Mouse (Mus musculus) erythroblast, embryonic 14.5 days (primary cell): ENCODE measurements around the gene Nckipsd. TPM values are rescaled to one million over a fixed set of nuclear protein-coding genes. Genes with fewer than 3 reads are reported as not detected.
A peak's percentile ranks its signal among the peaks of the same experiment; 100 is the strongest.

Experiments used
- H3K27me3 ChIP-seq: 2 replicates; pipeline ENCODE4 v1.6.1; 2012; ENCODE audit warnings: inconsistent platforms; ENCODE audit not compliant: control insufficient read depth
- H3K36me3 ChIP-seq: 2 replicates; pipeline ENCODE4 v1.6.1; 2012; ENCODE audit warnings: mild to moderate bottlenecking, inconsistent platforms; ENCODE audit not compliant: control insufficient read depth
- H3K4me1 ChIP-seq: 2 replicates; pipeline ENCODE4 v1.6.1; 2012; ENCODE audit warnings: inconsistent platforms; ENCODE audit not compliant: control insufficient read depth
- H3K4me3 ChIP-seq: replicated peaks from 2 replicates; pipeline ENCODE3; 2012; ENCODE audit warnings: moderate library complexity, mild to moderate bottlenecking, inconsistent platforms
- H3K9me3 ChIP-seq: 2 replicates; pipeline ENCODE4 v1.6.1; 2012; ENCODE audit warnings: low read length, inconsistent platforms, mixed read lengths; ENCODE audit not compliant: control insufficient read depth
- GATA1 ChIP-seq: IDR thresholded peaks from 2 replicates; pipeline ENCODE4 v1.6.1; 2012; ENCODE audit warnings: low read length, inconsistent platforms, mixed read lengths
- TAL1 ChIP-seq: IDR thresholded peaks from 3 replicates; pipeline ENCODE4 v1.6.1; 2012; ENCODE audit warnings: low read length, inconsistent platforms, mixed read lengths
- polyA plus RNA-seq: library from polyadenylated mRNA; stranded (reverse); fragments of >175 nt; gene quantifications from 2 replicates; pipeline ENCODE4 v1.2.3, GENCODE M21; 2012

The Nckipsd gene
- 0.14 and 1.5 TPM in 2 replicates for polyA plus RNA-seq

- no peaks in the 10 kb centered on the region for H3K27me3 ChIP-seq
- peak within 1 kb of the TSS; percentile 80 for H3K4me3 ChIP-seq
- H3K9me3 ChIP-seq: no peaks in the 10 kb centered on the region
- TF ChIP-seq GATA1 (no peak), TAL1 (no peak)
- peaks cover 65% of the 10 kb centered on the region for H3K36me3 ChIP-seq
- H3K4me1 ChIP-seq: peaks cover 56% of the 10 kb centered on the region
These were observed at the start of gene Nckipsd for GRCm38 (mm10) chr9:108808163-108808665. Gene Nckipsd, plus strand, starts transcription at chr9:108808368.

DNA sequence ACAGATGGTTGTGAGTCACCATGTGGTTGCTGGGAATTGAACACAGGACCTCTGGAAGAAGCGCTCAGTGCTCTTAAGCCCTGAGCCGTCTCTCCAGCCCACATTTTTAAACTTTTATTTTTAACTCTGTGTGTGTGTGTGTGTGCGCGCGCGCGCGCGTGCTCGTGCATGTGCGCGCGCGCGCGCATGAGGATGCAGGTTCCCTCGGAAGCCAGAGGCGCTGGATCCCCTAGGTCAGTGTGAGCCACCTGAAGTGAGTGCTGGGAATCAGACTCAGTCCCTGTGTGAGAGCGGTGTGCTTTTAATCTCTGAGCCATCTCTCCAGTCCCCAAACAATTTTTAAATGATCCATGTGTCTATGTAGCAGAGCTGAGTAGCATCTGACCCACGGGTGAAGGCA lies 49.0 kb upstream of the Nckipsd start:
- H3K4me3 ChIP-seq: no peak overlapping the region
- no peaks in the 10 kb centered on the region for H3K4me1 ChIP-seq
- peaks cover 2% of the 10 kb centered on the region; the same call in 1 of the 2 replicates for H3K27me3 ChIP-seq
- TF ChIP-seq TAL1: no peak
- no peak for TF ChIP-seq GATA1
- H3K36me3 ChIP-seq: no peaks in the 10 kb centered on the region
- H3K9me3 ChIP-seq: peaks cover 3% of the 10 kb centered on the region; the same call in 1 of the 2 replicates

DNA sequence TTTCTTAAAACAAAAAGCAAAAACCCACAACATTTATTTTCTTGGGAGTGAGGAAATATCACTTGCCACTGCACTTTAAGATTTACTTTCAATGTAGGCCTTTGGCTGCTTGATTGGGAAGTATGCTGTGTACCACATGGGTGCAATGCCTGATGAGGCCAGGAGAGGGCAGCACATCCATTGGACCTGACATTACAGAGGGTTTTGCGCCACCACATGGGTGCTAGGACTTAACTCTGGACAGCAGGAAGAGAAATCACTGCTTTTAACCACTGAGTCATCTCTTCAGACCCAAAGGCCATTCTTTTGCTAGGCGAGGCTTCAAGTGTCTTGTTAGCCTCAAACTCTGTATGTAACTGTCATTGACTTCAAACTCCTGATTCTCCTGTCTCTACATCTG lies 48.4 kb upstream of the Nckipsd start:
- Histone ChIP-seq H3K4me3 (no peak overlapping the region), H3K36me3 (no peaks in the 10 kb centered on the region), H3K9me3 (peaks cover 3% of the 10 kb centered on the region; the same call in 1 of the 2 replicates), H3K27me3 (no peaks in the 10 kb centered on the region; the same call in 1 of the 2 replicates), H3K4me1 (peaks cover 2% of the 10 kb centered on the region)
- TF ChIP-seq GATA1 (no peak), TAL1 (no peak)

DNA sequence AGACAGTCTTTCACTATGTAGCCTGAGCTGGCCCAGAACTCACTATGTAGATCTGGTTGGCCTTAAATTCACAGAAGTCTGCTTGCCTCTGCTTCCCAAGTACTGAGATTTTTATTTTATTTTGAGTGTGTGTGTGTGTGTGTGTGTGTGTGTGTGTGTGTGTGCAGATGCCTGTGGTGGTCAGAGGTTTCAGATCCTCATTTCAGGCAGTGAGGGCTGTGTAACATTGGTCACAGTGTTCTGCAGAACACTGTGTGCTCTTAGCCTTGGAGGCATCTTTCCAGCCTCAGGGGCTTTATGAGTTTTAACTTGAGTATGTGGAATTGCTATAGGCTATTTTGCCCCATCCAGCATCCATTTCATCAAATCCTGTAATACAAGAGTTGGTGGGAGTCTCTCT lies 46.6 kb upstream of the Nckipsd start:
- H3K4me1 ChIP-seq: peaks cover 10% of the 10 kb centered on the region
- H3K36me3 ChIP-seq: no peaks in the 10 kb centered on the region
- peaks cover 3% of the 10 kb centered on the region; the same call in 1 of the 2 replicates for H3K9me3 ChIP-seq
- no peak overlapping the region for H3K4me3 ChIP-seq
- TF ChIP-seq TAL1 (no peak), GATA1 (no peak)
- no peaks in the 10 kb centered on the region for H3K27me3 ChIP-seq

DNA sequence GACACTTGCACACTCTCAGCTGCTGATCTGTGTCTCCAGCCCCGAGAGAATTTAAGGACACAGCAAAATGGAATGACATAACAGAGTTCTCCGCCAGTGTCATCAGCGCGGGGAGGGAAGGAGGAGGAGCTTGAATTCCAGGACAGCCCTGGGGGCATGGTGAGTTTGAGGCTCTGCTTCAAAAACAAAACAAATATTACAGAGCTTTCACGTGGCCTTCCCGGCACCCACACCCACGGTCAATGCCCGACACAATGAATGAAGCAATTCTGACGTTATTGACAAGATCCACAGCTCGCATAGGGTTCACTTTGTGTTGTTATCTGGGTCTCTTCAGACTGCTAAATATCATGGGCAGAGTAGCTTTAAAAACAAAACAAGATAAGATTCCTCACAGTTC lies 43.2 kb upstream of the Nckipsd start:
- TF ChIP-seq TAL1 (no peak), GATA1 (no peak)
- Histone ChIP-seq H3K27me3 (peaks cover 10% of the 10 kb centered on the region), H3K4me1 (peaks cover 10% of the 10 kb centered on the region), H3K4me3 (no peak overlapping the region), H3K9me3 (peaks cover under 1% of the 10 kb centered on the region; the same call in 1 of the 2 replicates), H3K36me3 (no peaks in the 10 kb centered on the region)

- Histone ChIP-seq H3K4me1 (peaks cover 19% of the 10 kb centered on the region), H3K27me3 (peaks cover 40% of the 10 kb centered on the region), H3K4me3 (no peak overlapping the region), H3K36me3 (no peaks in the 10 kb centered on the region), H3K9me3 (no peaks in the 10 kb centered on the region)
- TF ChIP-seq GATA1: no peak
- TF ChIP-seq TAL1: no peak
These were observed 31.6 kb upstream of the Nckipsd start for GRCm38 (mm10) chr9:108776614-108777013.

DNA sequence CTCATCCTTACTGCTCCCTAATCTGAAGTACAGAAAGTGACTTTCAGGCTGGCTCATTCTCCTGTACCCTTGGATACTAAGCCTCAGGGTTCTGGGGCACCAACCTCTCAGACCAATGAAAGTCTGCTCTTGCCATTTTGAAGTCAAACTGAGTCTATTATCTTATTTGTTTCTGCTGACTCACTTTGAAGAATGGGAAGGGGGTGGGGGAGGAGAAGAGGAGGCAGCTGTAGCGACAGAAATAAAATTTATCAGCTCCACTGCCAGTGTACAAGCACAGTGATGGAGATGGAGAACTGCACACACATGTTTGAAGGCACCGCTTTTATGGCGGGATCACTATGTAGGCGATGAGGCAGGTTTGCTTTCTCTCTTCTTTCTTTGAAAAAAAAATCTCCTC lies 30.9 kb upstream of the Nckipsd start:
- Histone ChIP-seq H3K4me1 (peaks cover 24% of the 10 kb centered on the region), H3K9me3 (no peaks in the 10 kb centered on the region)
- TF ChIP-seq TAL1 (no peak), GATA1 (no peak)

GRCm38 (mm10) chr9:108780959-108781358 lies 27.2 kb upstream of the Nckipsd start:
- H3K4me1 ChIP-seq: peaks cover 49% of the 10 kb centered on the region
- TF ChIP-seq GATA1 (no peak), TAL1 (no peak)

More for the DNA sequence above, 30.9 kb upstream of the Nckipsd start:
- Histone ChIP-seq H3K4me3 (no peak overlapping the region), H3K36me3 (no peaks in the 10 kb centered on the region), H3K27me3 (peaks cover 39% of the 10 kb centered on the region)

DNA sequence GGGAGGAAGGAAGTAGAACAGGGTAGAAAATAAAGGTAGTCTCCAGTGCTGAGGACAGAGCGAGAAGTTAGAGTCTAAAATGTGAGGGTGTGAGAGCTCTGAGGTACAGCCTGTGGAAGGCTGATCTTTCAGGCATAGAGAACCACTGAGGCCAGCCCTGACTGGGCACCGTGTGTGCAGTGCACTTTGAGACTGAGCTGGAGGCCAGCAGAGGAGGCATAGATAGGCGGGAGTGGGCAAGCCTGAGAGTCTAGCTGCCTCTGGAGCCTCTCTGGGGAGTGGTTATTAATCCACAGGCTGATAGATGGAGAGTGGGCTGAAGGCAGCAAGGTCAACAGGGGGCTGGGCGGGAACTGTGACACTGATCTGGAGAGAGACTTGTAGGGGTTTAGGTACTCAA lies 26.3 kb upstream of the Nckipsd start:
- Histone ChIP-seq H3K4me3 (no peak overlapping the region), H3K27me3 (peaks cover 18% of the 10 kb centered on the region), H3K36me3 (peaks cover 12% of the 10 kb centered on the region), H3K4me1 (peaks cover 48% of the 10 kb centered on the region), H3K9me3 (no peaks in the 10 kb centered on the region)
- no peak for TF ChIP-seq GATA1

More at GRCm38 (mm10) chr9:108780959-108781358, 27.2 kb upstream of the Nckipsd start:
- H3K36me3 ChIP-seq: peaks cover 4% of the 10 kb centered on the region
- H3K9me3 ChIP-seq: no peaks in the 10 kb centered on the region
- peaks cover 18% of the 10 kb centered on the region for H3K27me3 ChIP-seq
- H3K4me3 ChIP-seq: no peak overlapping the region
